Mouse (Mus musculus): ENCODE measurements around the gene Arhgap10. TPM values are rescaled to one million over a fixed set of nuclear protein-coding genes. Genes with fewer than 3 reads are reported as not detected.

Gene Arhgap10
- total and polyA plus RNA-seq, 3 experiments = 13.1 to 22.8 TPM; not detected in 1

GRCm38 (mm10) chr8:77484266-77484665, 33.5 kb downstream of the Arhgap10 start:
- peak; percentile 52 for DNase-seq (ENCODE audit: low read depth, low spot score)
- Histone ChIP-seq H3K9me3 (replicated peaks; ENCODE audit: insufficient read depth, low read length) (no peaks in the 10 kb centered on the region), H3K27me3 (ENCODE audit: control insufficient read depth in 1 of 2, insufficient read depth in 2 of 2, low read length in 2 of 2) (no peaks in the 10 kb centered on the region), H3K4me1 (ENCODE audit: control insufficient read depth in 1 of 2, insufficient read depth in 2 of 2, low read length in 2 of 2) (peaks cover 4 to 8% of the 10 kb centered on the region in 2 experiments), H3K36me3 (ENCODE audit: control insufficient read depth in 1 of 2, insufficient read depth in 2 of 2, low read length in 2 of 2) (peaks cover 0 to 9% of the 10 kb centered on the region in 2 experiments; a peak in 2 of 4 replicates), H3K9ac (ENCODE audit: control insufficient read depth, low read depth, low read length, poor library complexity, severe bottlenecking) (peak overlapping the region; percentile 3; the same call in 1 of the 2 replicates), H3K79me2 (ENCODE audit: control insufficient read depth, insufficient read depth, low read length, poor library complexity) (peaks cover 5% of the 10 kb centered on the region; the same call in 1 of the 2 replicates), H3K4me3 (ENCODE audit: control insufficient read depth in 1 of 2, insufficient read depth in 1 of 2, low read depth in 2 of 2, low read length in 2 of 2) (peak overlapping the region; percentile 12 to 37), H3K27ac (ENCODE audit: control insufficient read depth, low read depth, low read length) (peak overlapping the region; percentile 67)
- 0 out of 2 replicates have a peak, but pooled peaks have one; percentile 1 for TF ChIP-seq USF1 (IDR thresholded peaks at IDR 0.05; ENCODE audit: low read depth, low read length)
- TF ChIP-seq ETS1 (IDR thresholded peaks at IDR 0.05; ENCODE audit: low read depth, low read length) = no peak
- TF ChIP-seq ZNF384 (IDR thresholded peaks at IDR 0.05; ENCODE audit: low read depth, low read length) = no peak

GRCm38 (mm10) chr8:77483676-77484075, 34.1 kb downstream of the Arhgap10 start:
- H3K9me3 ChIP-seq (replicated peaks; ENCODE audit: insufficient read depth, low read length) = no peaks in the 10 kb centered on the region
- H3K9ac ChIP-seq (ENCODE audit: control insufficient read depth, low read depth, low read length, poor library complexity, severe bottlenecking) = peak overlapping the region; percentile 32
- H3K27ac ChIP-seq (ENCODE audit: control insufficient read depth, low read depth, low read length) = peak overlapping the region; percentile 81
- H3K36me3 ChIP-seq (ENCODE audit: control insufficient read depth in 1 of 2, insufficient read depth in 2 of 2, low read length in 2 of 2) = peaks cover 0 to 9% of the 10 kb centered on the region in 2 experiments; a peak in 2 of 4 replicates
- H3K4me1 ChIP-seq (ENCODE audit: control insufficient read depth in 1 of 2, insufficient read depth in 2 of 2, low read length in 2 of 2) = peaks cover 4 to 12% of the 10 kb centered on the region in 2 experiments
- H3K79me2 ChIP-seq (ENCODE audit: control insufficient read depth, insufficient read depth, low read length, poor library complexity) = peaks cover 5% of the 10 kb centered on the region; the same call in 1 of the 2 replicates
- H3K27me3 ChIP-seq (ENCODE audit: control insufficient read depth in 1 of 2, insufficient read depth in 2 of 2, low read length in 2 of 2) = no peaks in the 10 kb centered on the region
- peak overlapping the region; percentile 12 to 37; a peak in 2 of 4 replicates for H3K4me3 ChIP-seq (ENCODE audit: control insufficient read depth in 1 of 2, insufficient read depth in 1 of 2, low read depth in 2 of 2, low read length in 2 of 2)
- TF ChIP-seq ZMIZ1 (IDR thresholded peaks at IDR 0.05; ENCODE audit: low read depth, low read length) = no peak
- peak; percentile 94 for TF ChIP-seq UBTF (IDR thresholded peaks at IDR 0.05; ENCODE audit: borderline replicate concordance, insufficient read depth, low read depth, low read length)
- TF ChIP-seq CHD1 (IDR thresholded peaks at IDR 0.05; ENCODE audit: low read depth, low read length) = no peak
- peak; percentile 60 for TF ChIP-seq TAL1 (IDR thresholded peaks at IDR 0.05; ENCODE audit: low read length)
- no peak for TF ChIP-seq NRF1 (IDR thresholded peaks at IDR 0.05; ENCODE audit: insufficient read depth, low read depth, low read length, poor library complexity, severe bottlenecking)
- no peak for TF ChIP-seq CTCF (IDR thresholded peaks at IDR 0.05 in 2 of 3, conservative IDR thresholded peaks at IDR 0.05 in 1 of 3; ENCODE audit: control insufficient read depth in 1 of 3, insufficient read depth in 1 of 3, low read depth in 2 of 3, low read length in 3 of 3, poor library complexity in 1 of 3, severe bottlenecking in 1 of 3)
- TF ChIP-seq ZKSCAN1 (IDR thresholded peaks at IDR 0.05; ENCODE audit: low read depth, low read length) = no peak
- TF ChIP-seq KAT2A (conservative IDR thresholded peaks at IDR 0.05; ENCODE audit: low read depth, low read length) = no peak
- TF ChIP-seq EP300 (IDR thresholded peaks at IDR 0.05; ENCODE audit: low read depth in 1 of 2, low read length in 2 of 2) = peak; percentile 73 to 76
- TF ChIP-seq CHD2 (IDR thresholded peaks at IDR 0.05; ENCODE audit: low read length) = no peak
- TF ChIP-seq MYC (IDR thresholded peaks at IDR 0.05; ENCODE audit: low read depth, low read length) = peak; percentile 64; the same call in 1 of the 2 replicates
- peak; percentile 66 for TF ChIP-seq ELF1 (IDR thresholded peaks at IDR 0.05; ENCODE audit: low read depth, low read length)
- peak; percentile 86 for TF ChIP-seq MXI1 (IDR thresholded peaks at IDR 0.05; ENCODE audit: low read depth, low read length)
- TF ChIP-seq JUND (IDR thresholded peaks at IDR 0.05; ENCODE audit: low read depth, low read length) = no peak
- peak; percentile 84 for TF ChIP-seq ETS1 (IDR thresholded peaks at IDR 0.05; ENCODE audit: low read depth, low read length)
- TF ChIP-seq SMC3 (IDR thresholded peaks at IDR 0.05; ENCODE audit: low read depth, low read length) = no peak
- TF ChIP-seq HCFC1 (IDR thresholded peaks at IDR 0.05; ENCODE audit: low read depth, low read length) = peak; percentile 59; the same call in 1 of the 2 replicates
- peak; percentile 73; the same call in 1 of the 2 replicates for TF ChIP-seq MAX (IDR thresholded peaks at IDR 0.05; ENCODE audit: low read length)
- TF ChIP-seq SIN3A (IDR thresholded peaks at IDR 0.05; ENCODE audit: low read length) = peak; percentile 79
- TF ChIP-seq POLR2A (IDR thresholded peaks at IDR 0.05; ENCODE audit: control insufficient read depth in 1 of 2, insufficient read depth in 1 of 2, low read depth in 1 of 2, low read length in 2 of 2, poor library complexity in 1 of 2) = peak in 1 of 2 experiments; percentile 34; a peak in 1 of 4 replicates
- TF ChIP-seq RCOR1 (IDR thresholded peaks at IDR 0.05; ENCODE audit: low read depth, low read length) = peak; percentile 70
- peak; percentile 64; the same call in 1 of the 2 replicates for TF ChIP-seq TCF12 (IDR thresholded peaks at IDR 0.05; ENCODE audit: low read depth, low read length)
- TF ChIP-seq TBP (IDR thresholded peaks at IDR 0.05; ENCODE audit: low read depth, low read length) = peak; percentile 98
- DNase-seq (ENCODE audit: low read depth, low spot score) = peak; percentile 97
